Comparison of ENCODE assay signal across 8 mouse cellular contexts in genomic region chr6:30468684-30469083, GRCm38 (mm10). TPM values are rescaled to one million over a fixed set of nuclear protein-coding genes. Genes with fewer than 3 reads are reported as not detected.
DNase-seq lines count a peak whose midpoint lies in the region; ATAC-seq and TF ChIP-seq lines count a peak whose summit lies in the region.
"Had no signal": no experiment of that assay in that cellular context is flagged by ENCODE, and none has a peak within 500 bp of the region (broad histone marks: within the 10 kb centered on the region; RNA-seq: fewer than 3 reads in every experiment).

No protein-coding gene starts in this region.

- no peak overlapping the region for H3K4me3 ChIP-seq in forebrain, embryonic 13.5 days
- H3K4me3 ChIP-seq in hindbrain, postnatal 0 days (ENCODE audit: low read length): no peak overlapping the region
- no peak overlapping the region for H3K4me3 ChIP-seq in lung, embryonic 16.5 days (ENCODE audit: low read length)

- H3K27ac ChIP-seq in forebrain, embryonic 13.5 days: peak overlapping the region; percentile 52
- peak overlapping the region; percentile 72 for H3K27ac ChIP-seq in hindbrain, postnatal 0 days
- no peak overlapping the region for H3K27ac ChIP-seq in lung, embryonic 16.5 days (ENCODE audit: low read length)

- no peak overlapping the region for H3K9ac ChIP-seq in forebrain, embryonic 13.5 days
- 0 out of 2 replicates have a peak overlapping the region, but pooled peaks have one; percentile 9 for H3K9ac ChIP-seq in hindbrain, postnatal 0 days (replicated peaks; ENCODE audit: low read length)
- peak overlapping the region; percentile 16; the same call in 1 of the 2 replicates for H3K9ac ChIP-seq in lung, embryonic 16.5 days (ENCODE audit: low read length)

- DNase-seq in right cerebral cortex, postnatal 14 days: peak; percentile 60
- no peak for DNase-seq in right cerebral cortex, postnatal 36 days (ENCODE audit: low spot score in 2 of 2)
- DNase-seq in brain, adult 2 months (ENCODE audit: low read depth, low spot score): peak; percentile 82
- DNase-seq in hindbrain, postnatal 0 days (ENCODE audit: low spot score): peak; percentile 76
- peak; percentile 58 for DNase-seq in thymus, postnatal 4 days

- H3K9me3 ChIP-seq in forebrain, embryonic 13.5 days (replicated peaks): no peaks in the 10 kb centered on the region
- H3K9me3 ChIP-seq in hindbrain, postnatal 0 days (ENCODE audit: low read length): no peaks in the 10 kb centered on the region
- no peaks in the 10 kb centered on the region for H3K9me3 ChIP-seq in lung, embryonic 16.5 days (ENCODE audit: control insufficient read depth, low read length)

- 60% methylated on average over 12 of the region's 12 CpGs for WGBS in forebrain, embryonic 13.5 days
- 48% methylated on average over 12 of the region's 12 CpGs for WGBS in hindbrain, postnatal 0 days
- 47% methylated on average over 12 of the region's 12 CpGs for WGBS in lung, embryonic 16.5 days

- no peaks in the 10 kb centered on the region for H3K27me3 ChIP-seq in forebrain, embryonic 13.5 days
- H3K27me3 ChIP-seq in hindbrain, postnatal 0 days (ENCODE audit: insufficient read depth, low read length): no peaks in the 10 kb centered on the region
- H3K27me3 ChIP-seq in lung, embryonic 16.5 days (ENCODE audit: control insufficient read depth, insufficient read depth, low read depth, low read length): no peaks in the 10 kb centered on the region

- ATAC-seq in forebrain, embryonic 13.5 days: no peak
- no peak for ATAC-seq in hindbrain, postnatal 0 days
- peak; percentile 71 for ATAC-seq in lung, embryonic 16.5 days (ENCODE audit: low read depth)

- H3K4me2 ChIP-seq in forebrain, embryonic 13.5 days: no peak overlapping the region
- H3K4me2 ChIP-seq in hindbrain, postnatal 0 days (ENCODE audit: low read depth, low read length): no peak overlapping the region
- H3K4me2 ChIP-seq in lung, embryonic 16.5 days (ENCODE audit: low read depth, low read length): no peak overlapping the region

- H3K4me1 ChIP-seq in forebrain, embryonic 13.5 days: peaks cover 14% of the 10 kb centered on the region
- peaks cover 12% of the 10 kb centered on the region for H3K4me1 ChIP-seq in hindbrain, postnatal 0 days (ENCODE audit: insufficient read depth, low read length)
- H3K4me1 ChIP-seq in lung, embryonic 16.5 days (replicated peaks; ENCODE audit: control insufficient read depth, insufficient read depth, low read length): no peaks in the 10 kb centered on the region

- no peaks in the 10 kb centered on the region for H3K36me3 ChIP-seq in forebrain, embryonic 13.5 days (ENCODE audit: poor library complexity, severe bottlenecking)
- no peaks in the 10 kb centered on the region for H3K36me3 ChIP-seq in hindbrain, postnatal 0 days (ENCODE audit: insufficient read depth, low read length)
- no peaks in the 10 kb centered on the region for H3K36me3 ChIP-seq in lung, embryonic 16.5 days (ENCODE audit: control insufficient read depth, insufficient read depth, low read length)

- TF ChIP-seq CTCF in hindbrain, postnatal 0 days (IDR thresholded peaks at IDR 0.05; ENCODE audit: low read depth): peak; percentile 72

RNA-seq across cellular contexts. Expression of gene Tmem209, which starts 40.9 kb away (rescaled TPM):
- 37.6 and 41.4 TPM in 2 replicates for polyA plus RNA-seq in forebrain, embryonic 13.5 days (2015; fragmentation: Nextera tagmentation; extraction: Ambion mirVana)
- total RNA-seq in hindbrain, postnatal 0 days (2014; rRNA removed): 35.3 and 50.0 TPM in 2 replicates
- 23.2 and 25.0 TPM in 2 replicates for polyA plus RNA-seq in hindbrain, postnatal 0 days (2015; fragmentation: Nextera tagmentation; extraction: Ambion mirVana)
- 33.9 and 38.5 TPM in 2 replicates for polyA plus RNA-seq in lung, embryonic 16.5 days (2015; fragmentation: Nextera tagmentation; extraction: Ambion mirVana)

RNA-seq across cellular contexts. Expression of gene Ssmem1, which starts 41.0 kb away (rescaled TPM):
- polyA plus RNA-seq in forebrain, embryonic 13.5 days (2015; fragmentation: Nextera tagmentation; extraction: Ambion mirVana): 0.26 TPM in 1 of 2 replicates, not detected in the other
- 0.26 TPM in 1 of 2 replicates, not detected in the other for total RNA-seq in hindbrain, postnatal 0 days (2014; rRNA removed)
- 0.18 and 0.39 TPM in 2 replicates for polyA plus RNA-seq in hindbrain, postnatal 0 days (2015; fragmentation: Nextera tagmentation; extraction: Ambion mirVana)
- 0.19 TPM in 1 of 2 replicates, not detected in the other for polyA plus RNA-seq in lung, embryonic 16.5 days (2015; fragmentation: Nextera tagmentation; extraction: Ambion mirVana)
- polyA plus RNA-seq: frontal cortex, adult 2 months had no signal

Comparison
In these comparisons a context has a peak if more than half of its experiments do, and no peak if none do; other contexts are left out.
1. DNase-seq: peak in right cerebral cortex, postnatal 14 days (single experiment), brain, adult 2 months (single experiment), hindbrain, postnatal 0 days (single experiment) and thymus, postnatal 4 days (single experiment); none in right cerebral cortex, postnatal 36 days (0 of 2).